Mouse (Mus musculus) liver, embryonic 14.5 days (tissue): Measurements from ENCODE around the gene Dap.

Experiments used
- CTCF ChIP-seq: IDR thresholded peaks from 2 replicates; pipeline ENCODE4 v1.5.1; 2016; ENCODE audit warnings: antibody characterized with exemption, low read depth, control low read depth
- EP300 ChIP-seq: IDR thresholded peaks from 2 replicates; pipeline ENCODE4 v1.6.1; 2016; ENCODE audit warnings: antibody characterized with exemption, low read depth

DNA sequence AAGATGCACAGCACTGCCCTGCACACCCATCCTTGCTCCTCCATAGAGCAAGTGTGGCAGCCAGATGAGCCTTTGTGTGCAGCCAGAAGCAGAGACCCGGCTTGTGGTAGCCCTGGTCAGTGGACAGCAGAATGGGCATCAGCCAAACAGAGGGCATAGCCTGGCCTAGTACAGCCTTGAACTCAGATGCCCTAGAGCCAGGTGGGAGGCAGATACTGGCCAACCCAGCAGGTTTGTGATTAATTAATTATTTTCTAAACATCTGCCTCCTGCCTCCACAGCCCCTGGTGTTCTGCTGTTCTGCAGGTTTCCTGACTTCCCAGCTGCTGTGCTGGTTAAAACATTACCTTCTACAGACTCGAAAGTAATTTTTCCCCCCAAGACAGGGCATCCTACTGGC, 55.0 kb downstream of the Dap start:
- TF ChIP-seq CTCF (no peak), EP300 (no peak)
